ENCODE assay signal across 29 mouse cellular contexts in genomic region chr4:100398079-100398478, GRCm38 (mm10).
A peak's percentile ranks its signal among the peaks of the same experiment; 100 is the strongest.
DNase-seq lines count a peak whose midpoint lies in the region; ATAC-seq and TF ChIP-seq lines count a peak whose summit lies in the region.
"Had no signal": no experiment of that assay in that cellular context is flagged by ENCODE, and none has a peak within 500 bp of the region (broad histone marks: within the 10 kb centered on the region; RNA-seq: fewer than 3 reads in every experiment).

No protein-coding gene starts in this region.

- DNase-seq in embryonic facial prominence, embryonic 11.5 days (ENCODE audit: low spot score), result peak; percentile 67
- no peak for DNase-seq in embryonic facial prominence, embryonic 10.5 days (ENCODE audit: low spot score)
- DNase-seq in kidney, adult 2 months, result peak; percentile 11
- DNase-seq in 3T3-L1 (ENCODE audit: low read depth, low spot score), result peak; percentile 9
- peak; percentile 40 for DNase-seq in embryo, embryonic 11 days
- DNase-seq in retina, embryonic 14.5 days (ENCODE audit: low spot score), result no peak
- DNase-seq: adrenal gland, adult 8-10 months; adrenal gland, postnatal 25 days; cerebellum, adult 11-12 months; cerebellum, adult 8-10 months; cerebellum, postnatal 10 days; cerebellum, postnatal 36 days; gastrocnemius, postnatal 10 days; gastrocnemius, postnatal 36 days; heart, postnatal 10 days; heart, postnatal 36 days had no signal

- no peak for ATAC-seq in embryonic facial prominence, embryonic 11.5 days (replicated peaks; ENCODE audit: insufficient number of reproducible peaks, low FRiP score, low TSS enrichment, low read depth)
- ATAC-seq in kidney, embryonic 14.5 days (ENCODE audit: low FRiP score, low TSS enrichment), result no peak
- ATAC-seq: activated CD4-positive, CD25-positive, alpha-beta regulatory T cell, adult 4 months; CD4-positive, CD25-positive, alpha-beta regulatory T cell, adult 4 months; forebrain, embryonic 15.5 days; hindbrain, embryonic 16.5 days; intestine, postnatal 0 days had no signal

- H3K9ac ChIP-seq in embryonic facial prominence, embryonic 11.5 days (replicated peaks; ENCODE audit: low read length), result no peak overlapping the region
- no peak overlapping the region for H3K9ac ChIP-seq in kidney, embryonic 14.5 days (ENCODE audit: low read depth, low read length)
- H3K9ac ChIP-seq: embryonic facial prominence, embryonic 13.5 days; forebrain, embryonic 12.5 days; forebrain, embryonic 15.5 days; heart, embryonic 15.5 days; hindbrain, embryonic 13.5 days had no signal

- H3K9me3 ChIP-seq in embryonic facial prominence, embryonic 11.5 days (replicated peaks; ENCODE audit: control insufficient read depth, low read length), result no peaks in the 10 kb centered on the region
- no peaks in the 10 kb centered on the region for H3K9me3 ChIP-seq in embryonic facial prominence, embryonic 10.5 days
- no peaks in the 10 kb centered on the region for H3K9me3 ChIP-seq in kidney, embryonic 14.5 days (ENCODE audit: control insufficient read depth, low read length)
- H3K9me3 ChIP-seq: embryonic facial prominence, embryonic 13.5 days; forebrain, embryonic 12.5 days; forebrain, embryonic 15.5 days; heart, embryonic 15.5 days; hindbrain, embryonic 10.5 days; hindbrain, embryonic 13.5 days had no signal

- no peak overlapping the region for H3K4me2 ChIP-seq in embryonic facial prominence, embryonic 11.5 days (ENCODE audit: low read depth, low read length)
- no peak overlapping the region for H3K4me2 ChIP-seq in kidney, embryonic 14.5 days (replicated peaks; ENCODE audit: low read depth, low read length)
- H3K4me2 ChIP-seq: embryonic facial prominence, embryonic 13.5 days; forebrain, embryonic 12.5 days; forebrain, embryonic 15.5 days; heart, embryonic 11.5 days; heart, embryonic 15.5 days; hindbrain, embryonic 13.5 days had no signal

- no peak for TF ChIP-seq CTCF in kidney, adult 2 months (conservative IDR thresholded peaks at IDR 0.05; ENCODE audit: insufficient read depth, insufficient read length, low read depth, low read length)

- no peaks in the 10 kb centered on the region for H3K27me3 ChIP-seq in embryonic facial prominence, embryonic 11.5 days (ENCODE audit: control insufficient read depth, insufficient read depth, low read length)
- no peaks in the 10 kb centered on the region for H3K27me3 ChIP-seq in embryonic facial prominence, embryonic 10.5 days (replicated peaks; ENCODE audit: low read depth, poor library complexity, severe bottlenecking)
- H3K27me3 ChIP-seq in kidney, adult 2 months (replicated peaks; ENCODE audit: control insufficient read depth, insufficient read depth, low read length), result no peaks in the 10 kb centered on the region
- H3K27me3 ChIP-seq in kidney, embryonic 14.5 days (ENCODE audit: control insufficient read depth, insufficient read depth, low read length), result no peaks in the 10 kb centered on the region
- H3K27me3 ChIP-seq: embryonic facial prominence, embryonic 13.5 days; forebrain, embryonic 12.5 days; forebrain, embryonic 15.5 days; heart, embryonic 15.5 days; hindbrain, embryonic 13.5 days had no signal

- 29% methylated on average over 3 of the region's 3 CpGs for WGBS in embryonic facial prominence, embryonic 11.5 days
- WGBS in embryonic facial prominence, embryonic 10.5 days, result 38% methylated on average over 3 of the region's 3 CpGs
- 47% methylated on average over 3 of the region's 3 CpGs for WGBS in kidney, adult 2 months
- WGBS in kidney, embryonic 14.5 days, result 22% methylated on average over 3 of the region's 3 CpGs

- TF ChIP-seq POLR2A in kidney, adult 2 months (IDR thresholded peaks at IDR 0.05; ENCODE audit: low read depth, low read length), result no peak

- no peaks in the 10 kb centered on the region for H3K36me3 ChIP-seq in embryonic facial prominence, embryonic 11.5 days (replicated peaks; ENCODE audit: control insufficient read depth, insufficient read depth, low read depth, low read length)
- H3K36me3 ChIP-seq in embryonic facial prominence, embryonic 10.5 days (replicated peaks), result no peaks in the 10 kb centered on the region
- H3K36me3 ChIP-seq in kidney, adult 2 months (ENCODE audit: control insufficient read depth, insufficient read depth, low read length), result no peaks in the 10 kb centered on the region
- H3K36me3 ChIP-seq in kidney, embryonic 14.5 days (ENCODE audit: control insufficient read depth, insufficient read depth, low read length), result no peaks in the 10 kb centered on the region
- H3K36me3 ChIP-seq: embryonic facial prominence, embryonic 13.5 days; forebrain, embryonic 12.5 days; forebrain, embryonic 15.5 days; heart, embryonic 15.5 days; hindbrain, embryonic 10.5 days; hindbrain, embryonic 13.5 days had no signal

- no peaks in the 10 kb centered on the region for H3K4me1 ChIP-seq in embryonic facial prominence, embryonic 11.5 days (ENCODE audit: control insufficient read depth, insufficient read depth, low read length)
- H3K4me1 ChIP-seq in embryonic facial prominence, embryonic 10.5 days, result peaks cover 39% of the 10 kb centered on the region
- H3K4me1 ChIP-seq in kidney, adult 2 months (ENCODE audit: control insufficient read depth, insufficient read depth, low read length), result 0 out of 2 replicates have a peak, but pooled peaks cover 4% of the 10 kb centered on the region
- H3K4me1 ChIP-seq in kidney, embryonic 14.5 days (ENCODE audit: control insufficient read depth, insufficient read depth, low read length), result peaks cover 17% of the 10 kb centered on the region
- H3K4me1 ChIP-seq: forebrain, embryonic 12.5 days; forebrain, embryonic 15.5 days; hindbrain, embryonic 13.5 days had no signal

- no peak overlapping the region for H3K27ac ChIP-seq in embryonic facial prominence, embryonic 11.5 days (replicated peaks; ENCODE audit: low read depth, low read length)
- H3K27ac ChIP-seq in embryonic facial prominence, embryonic 10.5 days (replicated peaks), result no peak overlapping the region
- H3K27ac ChIP-seq in kidney, adult 2 months (ENCODE audit: insufficient read depth, low read depth, low read length), result no peak overlapping the region
- H3K27ac ChIP-seq in kidney, embryonic 14.5 days (ENCODE audit: low read depth, low read length), result no peak overlapping the region
- H3K27ac ChIP-seq: embryonic facial prominence, embryonic 13.5 days; forebrain, embryonic 12.5 days; forebrain, embryonic 15.5 days; heart, embryonic 15.5 days; hindbrain, embryonic 10.5 days; hindbrain, embryonic 13.5 days had no signal

- no peak overlapping the region for H3K4me3 ChIP-seq in embryonic facial prominence, embryonic 11.5 days (ENCODE audit: low read depth, low read length)
- no peak overlapping the region for H3K4me3 ChIP-seq in embryonic facial prominence, embryonic 10.5 days
- H3K4me3 ChIP-seq in kidney, adult 2 months (ENCODE audit: insufficient read depth, low read depth, low read length), result no peak overlapping the region
- no peak overlapping the region for H3K4me3 ChIP-seq in kidney, embryonic 14.5 days (ENCODE audit: low read length)
- H3K4me3 ChIP-seq: embryonic facial prominence, embryonic 13.5 days; erythroblast, embryonic 14.5 days; forebrain, embryonic 12.5 days; forebrain, embryonic 15.5 days; heart, embryonic 15.5 days; hindbrain, embryonic 10.5 days; hindbrain, embryonic 13.5 days had no signal

Comparison
In these comparisons a context has a peak if more than half of its experiments do, and no peak if none do; other contexts are left out.
1. DNase-seq: peak in embryonic facial prominence, embryonic 11.5 days (single experiment), kidney, adult 2 months (single experiment), 3T3-L1 (single experiment) and embryo, embryonic 11 days (single experiment); none in embryonic facial prominence, embryonic 10.5 days (single experiment) and retina, embryonic 14.5 days (single experiment).